Mouse (Mus musculus): Measurements from ENCODE around the gene Slc48a1. TPM values are rescaled to one million over a fixed set of nuclear protein-coding genes. Genes with fewer than 3 reads are reported as not detected.
A peak's percentile ranks its signal among the peaks of the same experiment; 100 is the strongest.

Slc48a1 gene
- polyA plus RNA-seq, 1 experiment from 2014 or later, result 81.9 TPM

DNA sequence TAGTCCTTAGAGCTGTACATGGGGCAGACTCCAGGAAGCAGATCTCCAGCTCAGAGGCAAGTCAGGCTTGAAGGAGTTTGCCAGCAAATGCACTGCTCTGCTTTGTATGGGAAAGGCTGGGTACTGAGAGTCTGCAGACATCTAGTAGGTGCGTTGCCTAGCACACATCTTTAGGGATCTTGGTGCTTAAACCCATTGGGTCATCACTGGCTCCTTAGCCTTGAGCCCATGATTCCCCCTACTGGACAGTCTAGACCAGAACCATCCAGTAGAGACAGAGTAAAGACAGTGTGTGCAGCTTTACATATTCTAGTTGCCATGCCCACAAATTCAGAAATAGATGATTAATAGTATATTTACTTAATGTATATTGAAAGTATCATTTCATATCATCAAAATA is 62.5 kb downstream of the Slc48a1 start:
- Histone ChIP-seq H3K9me3 (ENCODE audit: low read length) (no peaks in the 10 kb centered on the region), H3K4me1 (ENCODE audit: insufficient read depth, low read length) (peaks cover 50% of the 10 kb centered on the region), H3K27ac (ENCODE audit: low read length) (peak overlapping the region; percentile 80), H3K4me3 (ENCODE audit: low read length) (no peak overlapping the region), H3K4me2 (replicated peaks; ENCODE audit: low read depth, low read length) (no peak overlapping the region), H3K9ac (replicated peaks; ENCODE audit: low read length) (0 out of 2 replicates have a peak overlapping the region, but pooled peaks have one; percentile 16), H3K36me3 (ENCODE audit: insufficient read depth, low read length) (no peaks in the 10 kb centered on the region), H3K27me3 (ENCODE audit: insufficient read depth, low read length) (no peaks in the 10 kb centered on the region)
- 100% methylated on average over 1 of the region's 1 CpGs for WGBS
- ATAC-seq (ENCODE audit: low FRiP score, low TSS enrichment), result no peak

DNA sequence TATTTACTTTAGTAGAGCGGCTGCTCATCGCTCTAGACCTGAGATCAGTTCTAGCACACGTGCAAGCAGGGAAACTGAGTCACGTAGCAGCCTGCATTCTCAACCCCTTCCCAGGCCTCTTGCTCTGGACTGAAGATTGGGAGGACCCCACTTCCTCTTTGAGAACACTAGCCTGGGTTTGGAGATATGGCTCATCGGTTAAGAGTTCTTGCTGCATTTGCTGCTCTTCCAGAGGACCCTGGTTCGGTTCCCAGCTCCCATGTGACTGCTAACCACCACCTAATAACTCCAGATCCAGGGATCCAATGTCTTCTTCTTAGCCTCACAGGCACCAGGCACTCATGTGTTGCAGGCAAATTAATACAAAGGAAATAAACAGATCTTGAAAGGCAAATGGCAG is 63.1 kb downstream of the Slc48a1 start:
- Histone ChIP-seq H3K4me3 (ENCODE audit: low read length) (no peak overlapping the region), H3K9ac (replicated peaks; ENCODE audit: low read length) (no peak overlapping the region), H3K27me3 (ENCODE audit: insufficient read depth, low read length) (no peaks in the 10 kb centered on the region), H3K4me1 (ENCODE audit: insufficient read depth, low read length) (peaks cover 45% of the 10 kb centered on the region), H3K4me2 (replicated peaks; ENCODE audit: low read depth, low read length) (no peak overlapping the region), H3K9me3 (ENCODE audit: low read length) (no peaks in the 10 kb centered on the region), H3K36me3 (ENCODE audit: insufficient read depth, low read length) (no peaks in the 10 kb centered on the region), H3K27ac (ENCODE audit: low read length) (no peak overlapping the region)
- no peak for ATAC-seq (ENCODE audit: low FRiP score, low TSS enrichment)
- WGBS, result 93% methylated on average over 6 of the region's 6 CpGs

DNA sequence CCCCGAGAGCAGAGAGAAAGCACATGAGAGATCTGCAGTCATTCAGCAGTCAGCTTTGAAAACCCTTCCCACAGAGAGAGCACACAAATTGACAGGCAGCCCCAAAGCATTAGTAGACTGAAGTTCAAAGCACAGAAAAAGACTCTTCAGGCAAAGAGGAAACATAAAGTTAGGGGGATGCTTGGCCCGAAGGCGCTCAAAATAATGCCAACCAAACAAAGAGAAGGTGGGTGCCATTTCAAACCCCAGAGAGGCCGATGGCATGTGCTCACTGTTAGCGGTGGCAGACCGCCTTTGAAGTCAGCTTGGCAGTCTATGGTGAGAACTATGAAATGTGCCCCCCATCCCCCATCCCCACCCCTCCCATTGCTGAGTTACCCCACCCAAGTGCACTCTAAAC is 63.7 kb downstream of the Slc48a1 start:
- Histone ChIP-seq H3K4me2 (replicated peaks; ENCODE audit: low read depth, low read length) (no peak overlapping the region), H3K9ac (replicated peaks; ENCODE audit: low read length) (no peak overlapping the region), H3K36me3 (ENCODE audit: insufficient read depth, low read length) (no peaks in the 10 kb centered on the region), H3K4me3 (ENCODE audit: low read length) (no peak overlapping the region), H3K9me3 (ENCODE audit: low read length) (no peaks in the 10 kb centered on the region), H3K27ac (ENCODE audit: low read length) (no peak overlapping the region), H3K4me1 (ENCODE audit: insufficient read depth, low read length) (peaks cover 38% of the 10 kb centered on the region), H3K27me3 (ENCODE audit: insufficient read depth, low read length) (no peaks in the 10 kb centered on the region)
- WGBS, result 92% methylated on average over 6 of the region's 6 CpGs
- ATAC-seq (ENCODE audit: low FRiP score, low TSS enrichment), result no peak

Other genes starting within 250 kb of the Slc48a1 start
- 31.0 and 33.0 TPM in 2 replicates for gene Rpap3, start 72.7 kb upstream of the Slc48a1 start, polyA plus RNA-seq (2015; fragmentation: Nextera tagmentation; extraction: Ambion mirVana)
- gene Endou, start 47.2 kb upstream of the Slc48a1 start, polyA plus RNA-seq (2015; fragmentation: Nextera tagmentation; extraction: Ambion mirVana), result 0.45 and 0.60 TPM in 2 replicates
- 36.3 and 36.4 TPM in 2 replicates for gene Rapgef3, start 10.5 kb upstream of the Slc48a1 start, polyA plus RNA-seq (2015; fragmentation: Nextera tagmentation; extraction: Ambion mirVana)
- gene Hdac7, start 66.0 kb downstream of the Slc48a1 start, polyA plus RNA-seq (2015; fragmentation: Nextera tagmentation; extraction: Ambion mirVana), result 37.3 and 40.0 TPM in 2 replicates
- gene Vdr, start 132.1 kb downstream of the Slc48a1 start, polyA plus RNA-seq (2015; fragmentation: Nextera tagmentation; extraction: Ambion mirVana), result 9.6 and 10.5 TPM in 2 replicates
- gene Tmem106c, start 185.7 kb downstream of the Slc48a1 start, polyA plus RNA-seq (2015; fragmentation: Nextera tagmentation; extraction: Ambion mirVana), result 56.0 and 61.3 TPM in 2 replicates
- 19.0 and 19.5 TPM in 2 replicates for gene Col2a1, start 226.2 kb downstream of the Slc48a1 start, polyA plus RNA-seq (2015; fragmentation: Nextera tagmentation; extraction: Ambion mirVana)

Data from kidney, embryonic 16.5 days (tissue).